In genomic region chr14:34549004-34549671, GRCm38 (mm10) we compare ENCODE assay signal across 8 mouse cellular contexts. TPM values are rescaled to one million over a fixed set of nuclear protein-coding genes. Genes with fewer than 3 reads are reported as not detected.
DNase-seq lines count a peak whose midpoint lies in the region; ATAC-seq and TF ChIP-seq lines count a peak whose summit lies in the region.

No protein-coding gene starts in this region.

- TF ChIP-seq POLR2A in kidney, adult 2 months (IDR thresholded peaks at IDR 0.05; ENCODE audit: low read depth, low read length): no peak
- TF ChIP-seq POLR2A in limb, embryonic 14.5 days (IDR thresholded peaks at IDR 0.05; ENCODE audit: borderline replicate concordance, extremely low read depth, insufficient read depth, insufficient read length): 0 out of 2 replicates have a peak, but pooled peaks have one; percentile 21

- DNase-seq in 3T3-L1 (ENCODE audit: low read depth, low spot score): peak; percentile 86
- peak; percentile 87 for DNase-seq in adrenal gland, postnatal 25 days
- DNase-seq in embryonic facial prominence, embryonic 11.5 days (ENCODE audit: low spot score): peak; percentile 93
- peak; percentile 83 for DNase-seq in heart, adult 18-20 months
- DNase-seq in kidney, adult 2 months: peak; percentile 84
- peak; percentile 89 for DNase-seq in limb, embryonic 14.5 days (ENCODE audit: low spot score)
- peak; percentile 46 to 83 for DNase-seq in spleen, postnatal 4 days (ENCODE audit: low spot score in 2 of 2)

- H3K9ac ChIP-seq in embryonic facial prominence, embryonic 11.5 days (replicated peaks; ENCODE audit: low read length): peak overlapping the region; percentile 73
- H3K9ac ChIP-seq in limb, embryonic 14.5 days (ENCODE audit: low read depth, low read length, severe bottlenecking): peak overlapping the region; percentile 70
- peak overlapping the region; percentile 87 for H3K9ac ChIP-seq in midbrain, embryonic 16.5 days (ENCODE audit: low read depth, low read length)

- peak; percentile 80 for TF ChIP-seq CTCF in kidney, adult 2 months (conservative IDR thresholded peaks at IDR 0.05; ENCODE audit: insufficient read depth, insufficient read length, low read depth, low read length)

- ATAC-seq in embryonic facial prominence, embryonic 11.5 days (replicated peaks; ENCODE audit: insufficient number of reproducible peaks, low FRiP score, low TSS enrichment, low read depth): peak; percentile 95
- ATAC-seq in limb, embryonic 14.5 days (ENCODE audit: low FRiP score, low read depth): peak; percentile 89
- ATAC-seq in midbrain, embryonic 16.5 days: peak; percentile 96

- H3K4me3 ChIP-seq in embryonic facial prominence, embryonic 11.5 days (ENCODE audit: low read depth, low read length): peak overlapping the region; percentile 79
- H3K4me3 ChIP-seq in kidney, adult 2 months (ENCODE audit: insufficient read depth, low read depth, low read length): peak overlapping the region; percentile 59
- H3K4me3 ChIP-seq in limb, embryonic 14.5 days (replicated peaks; ENCODE audit: low read length): peak overlapping the region; percentile 53
- H3K4me3 ChIP-seq in midbrain, embryonic 16.5 days (ENCODE audit: low read depth, low read length): peak overlapping the region; percentile 75

- under 1% methylated on average over 53 of the region's 55 CpGs for WGBS in embryonic facial prominence, embryonic 11.5 days
- WGBS in kidney, adult 2 months: under 1% methylated on average over 55 of the region's 55 CpGs
- WGBS in limb, embryonic 14.5 days: under 1% methylated on average over 52 of the region's 55 CpGs
- WGBS in midbrain, embryonic 16.5 days: under 1% methylated on average over 46 of the region's 55 CpGs

- peak overlapping the region; percentile 37; the same call in 1 of the 2 replicates for H3K27ac ChIP-seq in embryonic facial prominence, embryonic 11.5 days (replicated peaks; ENCODE audit: low read depth, low read length)
- 0 out of 2 replicates have a peak overlapping the region, but pooled peaks have one; percentile 29 for H3K27ac ChIP-seq in kidney, adult 2 months (ENCODE audit: insufficient read depth, low read depth, low read length)
- peak overlapping the region; percentile 79 for H3K27ac ChIP-seq in limb, embryonic 14.5 days (replicated peaks; ENCODE audit: low read depth, low read length)
- H3K27ac ChIP-seq in midbrain, embryonic 16.5 days (ENCODE audit: low read length): peak overlapping the region; percentile 88

- H3K9me3 ChIP-seq in embryonic facial prominence, embryonic 11.5 days (replicated peaks; ENCODE audit: control insufficient read depth, low read length): no peaks in the 10 kb centered on the region
- no peaks in the 10 kb centered on the region for H3K9me3 ChIP-seq in limb, embryonic 14.5 days (ENCODE audit: control insufficient read depth, low read length)
- no peaks in the 10 kb centered on the region for H3K9me3 ChIP-seq in midbrain, embryonic 16.5 days (replicated peaks; ENCODE audit: control insufficient read depth, low read length, poor library complexity, severe bottlenecking)

- no peaks in the 10 kb centered on the region for H3K4me1 ChIP-seq in embryonic facial prominence, embryonic 11.5 days (ENCODE audit: control insufficient read depth, insufficient read depth, low read length)
- H3K4me1 ChIP-seq in kidney, adult 2 months (ENCODE audit: control insufficient read depth, insufficient read depth, low read length): no peaks in the 10 kb centered on the region
- H3K4me1 ChIP-seq in limb, embryonic 14.5 days (ENCODE audit: control insufficient read depth, insufficient read depth, low read length): 0 out of 2 replicates have a peak, but pooled peaks cover 5% of the 10 kb centered on the region
- peaks cover 2% of the 10 kb centered on the region for H3K4me1 ChIP-seq in midbrain, embryonic 16.5 days (ENCODE audit: control insufficient read depth, insufficient read depth, low read length)

- H3K27me3 ChIP-seq in embryonic facial prominence, embryonic 11.5 days (ENCODE audit: control insufficient read depth, insufficient read depth, low read length): no peaks in the 10 kb centered on the region; the same call in 1 of the 2 replicates
- H3K27me3 ChIP-seq in kidney, adult 2 months (replicated peaks; ENCODE audit: control insufficient read depth, insufficient read depth, low read length): no peaks in the 10 kb centered on the region
- H3K27me3 ChIP-seq in limb, embryonic 14.5 days (ENCODE audit: control insufficient read depth, insufficient read depth, low read length): no peaks in the 10 kb centered on the region
- H3K27me3 ChIP-seq in midbrain, embryonic 16.5 days (ENCODE audit: control insufficient read depth, insufficient read depth, low read depth, low read length): no peaks in the 10 kb centered on the region

- peak overlapping the region; percentile 95 for H3K4me2 ChIP-seq in embryonic facial prominence, embryonic 11.5 days (ENCODE audit: low read depth, low read length)
- peak overlapping the region; percentile 55 for H3K4me2 ChIP-seq in limb, embryonic 14.5 days (replicated peaks; ENCODE audit: low read depth, low read length, severe bottlenecking)
- H3K4me2 ChIP-seq in midbrain, embryonic 16.5 days (ENCODE audit: low read length): peak overlapping the region; percentile 80

- H3K36me3 ChIP-seq in embryonic facial prominence, embryonic 11.5 days (replicated peaks; ENCODE audit: control insufficient read depth, insufficient read depth, low read depth, low read length): no peaks in the 10 kb centered on the region
- H3K36me3 ChIP-seq in kidney, adult 2 months (ENCODE audit: control insufficient read depth, insufficient read depth, low read length): no peaks in the 10 kb centered on the region
- no peaks in the 10 kb centered on the region for H3K36me3 ChIP-seq in limb, embryonic 14.5 days (ENCODE audit: control insufficient read depth, insufficient read depth, low read length)
- no peaks in the 10 kb centered on the region for H3K36me3 ChIP-seq in midbrain, embryonic 16.5 days (ENCODE audit: control insufficient read depth, insufficient read depth, low read length)

RNA-seq across cellular contexts. Expression of gene 9230112D13Rik, which starts 26.5 kb away (rescaled TPM):
- not detected in 2 replicates for total RNA-seq in adrenal gland, postnatal 25 days (2021)
- polyA plus RNA-seq in embryonic facial prominence, embryonic 11.5 days (2014; fragmentation: Nextera tagmentation; extraction: Ambion mirVana): not detected in 2 replicates
- not detected for total RNA-seq in heart, adult 18-20 months (2021)
- polyA plus RNA-seq in kidney, adult 2 months (2012; rRNA removed): not detected in 2 replicates
- polyA plus RNA-seq in limb, embryonic 14.5 days (2012; rRNA removed): not detected in 2 replicates
- polyA plus RNA-seq in limb, embryonic 14.5 days (2014; fragmentation: Nextera tagmentation; extraction: Ambion mirVana): not detected in 2 replicates
- polyA plus RNA-seq in midbrain, embryonic 16.5 days (2015; fragmentation: Nextera tagmentation; extraction: Ambion mirVana): not detected in 2 replicates

RNA-seq across cellular contexts. Expression of gene Ldb3, which starts 39.3 kb away (rescaled TPM):
- total RNA-seq in adrenal gland, postnatal 25 days (2021): 0.73 and 1.4 TPM in 2 replicates
- polyA plus RNA-seq in embryonic facial prominence, embryonic 11.5 days (2014; fragmentation: Nextera tagmentation; extraction: Ambion mirVana): 0.31 and 0.90 TPM in 2 replicates
- total RNA-seq in heart, adult 18-20 months (2021): 1,000 to 10,000 TPM; 1,008 to 1,034 TPM
- 1.9 and 26.0 TPM in 2 replicates for polyA plus RNA-seq in kidney, adult 2 months (2012; rRNA removed)
- polyA plus RNA-seq in limb, embryonic 14.5 days (2012; rRNA removed): 37.7 and 44.1 TPM in 2 replicates
- polyA plus RNA-seq in limb, embryonic 14.5 days (2014; fragmentation: Nextera tagmentation; extraction: Ambion mirVana): 20.0 and 26.6 TPM in 2 replicates
- 0.71 and 0.99 TPM in 2 replicates for polyA plus RNA-seq in midbrain, embryonic 16.5 days (2015; fragmentation: Nextera tagmentation; extraction: Ambion mirVana)

RNA-seq across cellular contexts. Expression of gene Bmpr1a, which starts 46.0 kb away (rescaled TPM):
- total RNA-seq in adrenal gland, postnatal 25 days (2021): 64.7 and 73.0 TPM in 2 replicates
- 73.2 and 80.9 TPM in 2 replicates for polyA plus RNA-seq in embryonic facial prominence, embryonic 11.5 days (2014; fragmentation: Nextera tagmentation; extraction: Ambion mirVana)
- total RNA-seq in heart, adult 18-20 months (2021): 10 to 100 TPM; 52.9 to 56.9 TPM
- 11.0 and 11.4 TPM in 2 replicates for polyA plus RNA-seq in kidney, adult 2 months (2012; rRNA removed)
- 44.3 TPM in 2 replicates for polyA plus RNA-seq in limb, embryonic 14.5 days (2012; rRNA removed)
- polyA plus RNA-seq in limb, embryonic 14.5 days (2014; fragmentation: Nextera tagmentation; extraction: Ambion mirVana): 72.1 and 72.4 TPM in 2 replicates
- polyA plus RNA-seq in midbrain, embryonic 16.5 days (2015; fragmentation: Nextera tagmentation; extraction: Ambion mirVana): 15.2 and 15.4 TPM in 2 replicates

RNA-seq across cellular contexts. Expression of gene Opn4, which starts 50.8 kb away (rescaled TPM):
- not detected in 2 replicates for total RNA-seq in adrenal gland, postnatal 25 days (2021)
- 0.39 TPM in 1 of 2 replicates, not detected in the other for polyA plus RNA-seq in embryonic facial prominence, embryonic 11.5 days (2014; fragmentation: Nextera tagmentation; extraction: Ambion mirVana)
- 1 to 10 TPM; 1.9 to 2.5 TPM for total RNA-seq in heart, adult 18-20 months (2021)
- polyA plus RNA-seq in kidney, adult 2 months (2012; rRNA removed): 0.10 TPM in 1 of 2 replicates, not detected in the other
- polyA plus RNA-seq in limb, embryonic 14.5 days (2012; rRNA removed): 0.09 and 0.38 TPM in 2 replicates
- 0.25 and 0.50 TPM in 2 replicates for polyA plus RNA-seq in limb, embryonic 14.5 days (2014; fragmentation: Nextera tagmentation; extraction: Ambion mirVana)
- not detected in 2 replicates for polyA plus RNA-seq in midbrain, embryonic 16.5 days (2015; fragmentation: Nextera tagmentation; extraction: Ambion mirVana)

Comparison
In these comparisons a context has a peak if more than half of its experiments do, and no peak if none do; other contexts are left out.
1. Peak in every context shown above with its lines: DNase-seq, ATAC-seq, H3K4me3 ChIP-seq and H3K27ac ChIP-seq.
2. H3K27ac ChIP-seq: peak in every context shown above with its lines; median percentile 88 in midbrain, embryonic 16.5 days; 79 in limb, embryonic 14.5 days; 37 in embryonic facial prominence, embryonic 11.5 days; 29 in kidney, adult 2 months.